Mouse (Mus musculus) heart, adult 2 months (tissue): ENCODE results near the gene Tssk3.

Experiments
- CTCF ChIP-seq: fragments of 200-600 bp; IDR thresholded peaks from 2 replicates; pipeline ENCODE4 v1.8.1; 2022; ENCODE audit warnings: antibody characterized with exemption, mild to moderate bottlenecking, moderate library complexity
- POLR2A ChIP-seq: fragments of 200-500 bp; IDR thresholded peaks from 2 replicates; pipeline ENCODE4 v1.6.1; 2011; ENCODE audit warnings: mild to moderate bottlenecking, low read depth, low read length, control low read depth; ENCODE audit not compliant: insufficient read depth

- TF ChIP-seq POLR2A (no peak), CTCF (no peak)
Measured at GRCm38 (mm10) chr4:129462118-129462517, 28.7 kb downstream of the Tssk3 start.
